Mouse (Mus musculus): Measurements from ENCODE around the gene Zwilch. TPM values are rescaled to one million over a fixed set of nuclear protein-coding genes. Genes with fewer than 3 reads are reported as not detected.

Zwilch gene
- polyA plus RNA-seq, 1 experiment from 2014 or later = 10.8 TPM

DNA sequence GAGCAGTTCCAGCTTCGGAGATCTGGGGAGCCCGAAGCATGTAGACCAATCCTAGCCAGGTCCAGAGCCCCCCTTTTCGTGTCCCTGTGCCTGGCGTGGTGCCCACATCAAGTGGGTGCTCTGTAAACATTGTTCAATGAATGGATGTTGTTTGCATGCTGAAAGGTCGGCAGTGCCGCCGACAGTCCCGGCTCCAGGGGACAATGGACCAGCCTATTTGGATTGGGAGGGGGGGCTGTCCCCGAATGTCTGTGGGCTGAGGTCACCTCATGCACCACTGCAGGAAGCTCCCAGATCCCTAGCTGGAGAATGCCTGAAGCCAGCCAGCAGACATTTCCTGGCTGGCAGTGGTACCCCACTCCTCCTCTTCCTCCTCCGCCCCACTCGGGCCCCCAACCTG, 78.8 kb downstream of the Zwilch start:
- H3K36me3 ChIP-seq (ENCODE audit: control insufficient read depth, insufficient read depth) = no peaks in the 10 kb centered on the region
- no peak overlapping the region for H3K9ac ChIP-seq (replicated peaks; ENCODE audit: low read depth, low read length)
- ATAC-seq = no peak
- H3K4me2 ChIP-seq (ENCODE audit: low read length) = no peak overlapping the region
- H3K4me3 ChIP-seq (replicated peaks; ENCODE audit: low read length) = no peak overlapping the region
- no peak overlapping the region for H3K27ac ChIP-seq (ENCODE audit: low read length)
- H3K4me1 ChIP-seq (replicated peaks; ENCODE audit: control insufficient read depth, insufficient read depth, low read length) = peaks cover 5% of the 10 kb centered on the region
- WGBS = 23% methylated on average over 11 of the region's 11 CpGs
- H3K27me3 ChIP-seq (replicated peaks; ENCODE audit: control insufficient read depth, insufficient read depth, low read length) = no peaks in the 10 kb centered on the region
- no peaks in the 10 kb centered on the region for H3K9me3 ChIP-seq (ENCODE audit: control insufficient read depth, low read length)

DNA sequence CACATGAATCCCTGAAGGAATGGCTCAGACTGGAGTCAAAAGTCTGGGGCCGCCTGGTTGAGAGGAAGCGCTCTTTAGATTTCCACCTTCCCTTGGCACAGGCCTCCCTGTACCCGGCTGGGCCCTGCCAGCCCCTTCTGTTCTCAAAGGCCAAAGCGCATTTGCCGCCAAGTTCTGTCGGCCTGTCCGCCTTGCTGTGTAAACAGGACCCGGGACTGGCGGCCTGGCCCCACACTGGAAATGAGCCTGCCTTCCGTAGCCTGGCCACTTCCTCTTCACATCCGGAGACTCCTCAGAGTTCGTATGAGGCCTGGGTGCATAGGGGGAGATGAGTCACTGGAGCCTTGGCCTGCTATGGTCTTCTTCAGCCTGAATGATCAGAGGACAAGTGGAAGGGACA, 83.9 kb downstream of the Zwilch start:
- Histone ChIP-seq H3K4me2 (ENCODE audit: low read length) (no peak overlapping the region), H3K9ac (replicated peaks; ENCODE audit: low read depth, low read length) (no peak overlapping the region; the same call in 1 of the 2 replicates), H3K27me3 (replicated peaks; ENCODE audit: control insufficient read depth, insufficient read depth, low read length) (no peaks in the 10 kb centered on the region), H3K4me1 (replicated peaks; ENCODE audit: control insufficient read depth, insufficient read depth, low read length) (peaks cover 13% of the 10 kb centered on the region), H3K9me3 (ENCODE audit: control insufficient read depth, low read length) (no peaks in the 10 kb centered on the region), H3K27ac (ENCODE audit: low read length) (no peak overlapping the region), H3K36me3 (ENCODE audit: control insufficient read depth, insufficient read depth) (no peaks in the 10 kb centered on the region), H3K4me3 (replicated peaks; ENCODE audit: low read length) (no peak overlapping the region)
- no peak for ATAC-seq
- WGBS = 62% methylated on average over 12 of the region's 12 CpGs

DNA sequence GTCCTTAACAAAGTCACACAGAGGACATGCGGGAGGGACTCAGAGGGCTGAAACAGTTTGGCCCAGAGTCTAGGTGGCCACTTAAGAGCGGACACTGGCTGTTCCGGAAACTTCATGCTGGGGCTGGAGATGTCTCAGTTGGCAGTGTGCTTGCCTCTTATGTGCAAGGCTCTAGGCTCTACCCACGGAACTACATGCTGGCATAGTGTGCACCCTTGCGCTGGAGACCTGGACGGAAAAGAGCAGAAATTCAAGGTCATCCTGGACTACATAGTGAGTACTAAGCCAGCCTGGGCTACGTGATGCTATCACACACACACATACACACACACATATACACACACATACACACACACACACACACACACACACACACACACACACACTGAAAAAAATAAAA, 84.6 kb downstream of the Zwilch start:
- ATAC-seq = no peak
- Histone ChIP-seq H3K9me3 (ENCODE audit: control insufficient read depth, low read length) (no peaks in the 10 kb centered on the region), H3K36me3 (ENCODE audit: control insufficient read depth, insufficient read depth) (no peaks in the 10 kb centered on the region), H3K4me3 (replicated peaks; ENCODE audit: low read length) (no peak overlapping the region), H3K27me3 (replicated peaks; ENCODE audit: control insufficient read depth, insufficient read depth, low read length) (0 out of 2 replicates have a peak, but pooled peaks cover 3% of the 10 kb centered on the region), H3K4me2 (ENCODE audit: low read length) (no peak overlapping the region), H3K9ac (replicated peaks; ENCODE audit: low read depth, low read length) (no peak overlapping the region), H3K4me1 (replicated peaks; ENCODE audit: control insufficient read depth, insufficient read depth, low read length) (peaks cover 12% of the 10 kb centered on the region), H3K27ac (ENCODE audit: low read length) (no peak overlapping the region)
- WGBS = 93% methylated on average over 7 of the region's 7 CpGs

GRCm38 (mm10) chr9:64087461-64088235, 85.3 kb downstream of the Zwilch start:
- Histone ChIP-seq H3K4me2 (ENCODE audit: low read length) (no peak overlapping the region), H3K4me1 (replicated peaks; ENCODE audit: control insufficient read depth, insufficient read depth, low read length) (peaks cover 12% of the 10 kb centered on the region), H3K9ac (replicated peaks; ENCODE audit: low read depth, low read length) (no peak overlapping the region), H3K4me3 (replicated peaks; ENCODE audit: low read length) (no peak overlapping the region), H3K9me3 (ENCODE audit: control insufficient read depth, low read length) (no peaks in the 10 kb centered on the region), H3K27ac (ENCODE audit: low read length) (no peak overlapping the region), H3K36me3 (ENCODE audit: control insufficient read depth, insufficient read depth) (no peaks in the 10 kb centered on the region), H3K27me3 (replicated peaks; ENCODE audit: control insufficient read depth, insufficient read depth, low read length) (0 out of 2 replicates have a peak, but pooled peaks cover 4% of the 10 kb centered on the region)
- ATAC-seq = peak; percentile 58; the same call in 1 of the 2 replicates
- WGBS = 40% methylated on average over 5 of the region's 5 CpGs

Other genes with a start within 250 kb of the Zwilch start
- gene Smad6, start 151.0 kb downstream of the Zwilch start, polyA plus RNA-seq (2015; fragmentation: Nextera tagmentation; extraction: Ambion mirVana) = 1.5 and 1.6 TPM in 2 replicates
- gene Lctl, start 56.0 kb downstream of the Zwilch start, polyA plus RNA-seq (2015; fragmentation: Nextera tagmentation; extraction: Ambion mirVana) = not detected in 2 replicates
- gene Rpl4, start 271 bp upstream of the Zwilch start, polyA plus RNA-seq (2015; fragmentation: Nextera tagmentation; extraction: Ambion mirVana) = 714 and 781 TPM in 2 replicates
- gene Snapc5, start 6.2 kb upstream of the Zwilch start, polyA plus RNA-seq (2015; fragmentation: Nextera tagmentation; extraction: Ambion mirVana) = 31.5 and 35.3 TPM in 2 replicates
- gene Uchl4, start 62.1 kb upstream of the Zwilch start, polyA plus RNA-seq (2015; fragmentation: Nextera tagmentation; extraction: Ambion mirVana) = 2.4 and 2.5 TPM in 2 replicates
- 53.6 and 54.6 TPM in 2 replicates for gene Map2k1, start 80.5 kb upstream of the Zwilch start, polyA plus RNA-seq (2015; fragmentation: Nextera tagmentation; extraction: Ambion mirVana)
- gene Tipin, start 108.5 kb upstream of the Zwilch start, polyA plus RNA-seq (2015; fragmentation: Nextera tagmentation; extraction: Ambion mirVana) = 106 and 120 TPM in 2 replicates
- gene Dis3l, start 168.2 kb upstream of the Zwilch start, polyA plus RNA-seq (2015; fragmentation: Nextera tagmentation; extraction: Ambion mirVana) = 25.3 and 25.9 TPM in 2 replicates
- 6.8 and 10.1 TPM in 2 replicates for gene Megf11, start 212.5 kb upstream of the Zwilch start, polyA plus RNA-seq (2015; fragmentation: Nextera tagmentation; extraction: Ambion mirVana)

Measured in forebrain, embryonic 16.5 days (tissue).